Mouse (Mus musculus): Measurements from ENCODE around the gene Tnc. TPM values are rescaled to one million over a fixed set of nuclear protein-coding genes. Genes with fewer than 3 reads are reported as not detected.

Tnc gene
- polyA plus RNA-seq, 1 experiment from 2014 or later: 5.4 TPM

DNA sequence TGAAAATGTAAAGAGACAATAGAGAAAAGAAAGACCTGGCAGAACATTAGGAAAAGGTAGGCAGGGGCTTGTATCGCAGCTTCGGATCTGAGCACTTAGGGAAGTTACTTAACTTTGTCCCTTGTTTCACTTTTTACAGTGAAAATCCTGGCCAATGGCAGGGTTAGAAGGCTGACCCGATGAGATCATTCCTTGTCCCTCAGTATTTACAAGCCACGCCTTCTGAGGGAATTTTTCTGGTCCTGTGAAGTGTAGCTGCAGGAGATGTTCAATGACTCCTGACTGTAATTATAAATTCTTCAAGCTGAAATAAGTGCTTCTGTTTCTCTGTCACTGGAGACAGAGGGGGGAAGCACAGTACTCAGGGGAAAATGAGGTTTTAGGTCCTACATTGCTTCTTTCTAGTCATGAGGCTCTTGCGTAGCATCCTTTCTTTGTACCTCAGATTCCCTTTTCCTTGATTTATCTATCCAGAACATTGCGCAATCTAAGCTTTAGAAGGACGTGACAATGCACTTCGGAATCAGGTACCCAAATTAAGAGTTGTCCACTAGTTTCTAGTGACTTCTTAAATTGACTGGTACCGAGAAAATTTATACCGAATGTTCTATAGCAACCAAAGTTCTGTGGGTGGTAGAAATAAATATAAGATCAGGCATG is 25.8 kb downstream of the Tnc start:
- H3K4me2 ChIP-seq: no peak overlapping the region

DNA sequence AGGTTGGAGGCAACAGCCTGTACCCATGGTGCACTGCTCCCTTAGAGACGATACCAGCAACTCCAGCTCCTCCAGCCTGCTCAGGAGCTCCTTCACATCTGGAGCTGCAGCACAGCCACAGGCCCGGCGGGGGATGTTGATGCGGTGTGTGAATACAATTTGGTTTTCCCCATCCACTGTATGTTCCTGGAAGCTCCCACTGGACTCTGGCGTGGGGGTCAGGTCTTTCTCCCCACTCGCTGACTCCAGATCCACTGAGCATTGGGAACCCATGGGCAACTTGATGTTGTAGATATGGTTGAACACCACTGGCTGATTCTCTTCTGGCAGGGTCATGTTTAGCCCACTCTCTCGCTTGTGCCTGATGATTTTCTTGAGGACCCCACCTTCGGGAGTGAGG is 26.7 kb downstream of the Tnc start:
- no peak for ATAC-seq
- 65% methylated on average over 8 of the region's 8 CpGs for WGBS (ENCODE audit: insufficient replicate concordance)
- H3K4me3 ChIP-seq: no peak overlapping the region
- H3K27ac ChIP-seq: no peak overlapping the region
- H3K4me1 ChIP-seq: no peaks in the 10 kb centered on the region
- no peaks in the 10 kb centered on the region for H3K9me3 ChIP-seq (replicated peaks)
- no peak overlapping the region for H3K9ac ChIP-seq
- no peaks in the 10 kb centered on the region for H3K36me3 ChIP-seq
- H3K4me2 ChIP-seq: no peak overlapping the region
- no peaks in the 10 kb centered on the region for H3K27me3 ChIP-seq (replicated peaks)

More for the DNA sequence above, 25.8 kb downstream of the Tnc start:
- H3K9ac ChIP-seq: no peak overlapping the region
- 70% methylated on average over 10 of the region's 10 CpGs for WGBS (ENCODE audit: insufficient replicate concordance)
- no peaks in the 10 kb centered on the region for H3K9me3 ChIP-seq (replicated peaks)
- H3K4me3 ChIP-seq: no peak overlapping the region
- H3K36me3 ChIP-seq: no peaks in the 10 kb centered on the region
- no peak overlapping the region for H3K27ac ChIP-seq
- H3K4me1 ChIP-seq: no peaks in the 10 kb centered on the region
- no peak for ATAC-seq
- no peaks in the 10 kb centered on the region for H3K27me3 ChIP-seq (replicated peaks)

DNA sequence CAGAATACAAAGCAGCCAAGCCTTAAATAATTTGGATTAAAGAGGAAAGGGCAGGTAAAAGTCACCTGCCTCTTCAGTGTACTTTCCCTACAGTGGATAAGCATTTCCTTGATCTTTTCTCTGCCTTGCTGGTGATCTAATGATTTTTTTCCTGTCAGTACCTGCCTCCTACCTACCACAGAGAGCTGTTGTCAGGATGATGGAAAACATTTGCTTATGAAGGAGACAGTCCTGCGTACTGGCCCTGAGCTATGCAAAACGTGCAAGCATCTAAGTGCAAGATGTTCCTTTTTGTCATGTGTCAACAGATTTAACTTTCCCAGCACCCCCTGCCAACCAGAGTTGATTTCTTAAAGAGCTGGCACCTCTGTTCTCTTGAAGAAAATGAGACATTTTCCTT is 35.5 kb downstream of the Tnc start:
- H3K27ac ChIP-seq: no peak overlapping the region

DNA sequence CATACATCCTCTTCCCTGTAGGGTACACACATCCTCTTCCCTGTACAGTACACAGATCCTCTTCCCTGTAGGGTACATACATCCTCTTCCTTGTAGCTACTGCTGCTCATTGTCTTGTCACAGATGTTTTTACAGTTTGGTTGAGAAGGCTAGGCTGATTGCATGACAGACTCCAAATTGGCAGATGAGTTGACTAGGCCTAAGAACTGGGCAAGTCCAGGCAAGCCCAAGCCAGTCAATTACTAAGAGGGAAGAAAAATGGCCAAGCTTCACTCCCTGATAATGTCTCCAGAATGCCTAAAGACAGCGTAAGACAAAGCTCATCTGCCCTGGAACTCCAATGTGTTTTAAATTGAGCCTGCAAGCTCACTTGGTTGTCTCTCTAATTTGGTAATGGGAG is 36.9 kb downstream of the Tnc start:
- Histone ChIP-seq H3K4me3 (no peak overlapping the region), H3K9me3 (replicated peaks) (no peaks in the 10 kb centered on the region), H3K4me1 (no peaks in the 10 kb centered on the region), H3K9ac (no peak overlapping the region), H3K4me2 (no peak overlapping the region), H3K27me3 (replicated peaks) (no peaks in the 10 kb centered on the region), H3K27ac (no peak overlapping the region), H3K36me3 (no peaks in the 10 kb centered on the region)
- 65% methylated on average over 1 of the region's 1 CpGs for WGBS (ENCODE audit: insufficient replicate concordance)
- ATAC-seq: no peak

More for the DNA sequence above, 35.5 kb downstream of the Tnc start:
- no peaks in the 10 kb centered on the region for H3K36me3 ChIP-seq
- no peaks in the 10 kb centered on the region for H3K9me3 ChIP-seq (replicated peaks)
- H3K4me3 ChIP-seq: no peak overlapping the region
- H3K27me3 ChIP-seq (replicated peaks): no peaks in the 10 kb centered on the region
- no peak for ATAC-seq
- 50% methylated on average over 2 of the region's 2 CpGs for WGBS (ENCODE audit: insufficient replicate concordance)
- no peak overlapping the region for H3K4me2 ChIP-seq
- no peaks in the 10 kb centered on the region for H3K4me1 ChIP-seq
- H3K9ac ChIP-seq: no peak overlapping the region

DNA sequence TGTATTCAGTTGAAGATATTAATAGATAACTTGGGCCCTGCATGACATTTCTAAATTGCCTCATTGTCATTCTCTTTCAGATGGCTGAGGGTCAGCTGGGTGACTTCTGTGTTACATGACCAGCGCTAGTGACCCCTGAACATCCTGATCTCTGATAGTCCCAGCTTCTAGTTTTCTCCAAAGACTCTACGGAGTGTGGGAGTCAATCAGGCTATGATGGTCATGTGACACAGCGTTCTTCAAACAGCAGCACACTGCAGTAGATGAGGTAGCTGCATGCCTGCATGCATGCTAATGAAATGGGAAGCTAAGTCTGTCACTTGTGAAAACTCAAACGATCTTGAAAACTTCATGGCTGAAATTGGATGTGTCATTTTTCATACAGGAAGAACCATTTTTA is 41.6 kb downstream of the Tnc start:
- no peak overlapping the region for H3K4me2 ChIP-seq
- WGBS (ENCODE audit: insufficient replicate concordance): 68% methylated on average over 4 of the region's 4 CpGs
- H3K36me3 ChIP-seq: no peaks in the 10 kb centered on the region
- H3K27ac ChIP-seq: no peak overlapping the region
- H3K4me3 ChIP-seq: no peak overlapping the region
- no peaks in the 10 kb centered on the region for H3K4me1 ChIP-seq
- no peak overlapping the region for H3K9ac ChIP-seq
- no peaks in the 10 kb centered on the region for H3K27me3 ChIP-seq (replicated peaks)
- no peaks in the 10 kb centered on the region for H3K9me3 ChIP-seq (replicated peaks)
- ATAC-seq: no peak

DNA sequence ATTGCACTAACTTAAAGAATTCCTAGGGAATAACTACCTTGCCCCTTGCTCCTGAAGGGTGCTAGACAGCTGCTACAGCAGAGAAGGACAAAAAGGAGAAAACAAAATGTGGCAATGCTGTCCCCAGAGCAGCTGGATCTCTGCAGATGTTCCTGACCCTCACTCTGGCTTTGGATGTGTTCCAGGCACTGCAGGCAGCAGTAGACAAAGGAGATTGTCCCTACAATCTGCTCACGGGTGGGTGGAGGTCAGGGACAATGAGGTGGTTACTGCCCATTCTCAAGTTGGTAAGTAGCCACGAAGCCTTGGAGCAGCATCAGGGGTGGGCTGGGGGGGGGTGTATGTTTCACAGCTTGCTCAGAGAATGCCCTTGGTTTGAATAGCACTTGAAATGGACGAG is 43.1 kb downstream of the Tnc start:
- Histone ChIP-seq H3K9me3 (replicated peaks) (no peaks in the 10 kb centered on the region), H3K27ac (no peak overlapping the region), H3K36me3 (no peaks in the 10 kb centered on the region), H3K4me1 (no peaks in the 10 kb centered on the region), H3K4me3 (no peak overlapping the region), H3K4me2 (no peak overlapping the region), H3K9ac (no peak overlapping the region), H3K27me3 (replicated peaks) (no peaks in the 10 kb centered on the region)
- no peak for ATAC-seq
- 55% methylated on average over 3 of the region's 3 CpGs for WGBS (ENCODE audit: insufficient replicate concordance)

DNA sequence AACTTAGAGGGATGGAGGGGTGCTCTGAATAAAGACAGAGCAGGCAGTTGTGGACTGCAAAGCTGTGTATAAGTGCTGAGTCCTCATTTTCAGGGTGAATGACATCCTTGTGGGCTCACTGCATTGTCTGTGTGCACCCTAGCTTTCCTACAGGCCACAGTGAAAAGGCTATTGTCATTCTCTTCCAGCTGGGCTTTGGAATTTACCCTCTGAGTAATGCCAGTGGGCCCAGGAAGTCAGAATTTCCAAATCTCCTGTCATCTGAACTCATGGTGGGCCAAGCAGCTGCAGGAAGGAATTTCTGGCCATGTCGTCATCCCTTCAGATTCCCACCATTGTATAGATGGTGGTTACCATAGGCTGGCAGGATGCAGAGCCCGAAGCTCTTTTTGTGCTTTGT is 44.6 kb downstream of the Tnc start:
- Histone ChIP-seq H3K4me3 (no peak overlapping the region), H3K4me2 (no peak overlapping the region), H3K36me3 (no peaks in the 10 kb centered on the region), H3K4me1 (no peaks in the 10 kb centered on the region), H3K27me3 (replicated peaks) (no peaks in the 10 kb centered on the region), H3K9me3 (replicated peaks) (no peaks in the 10 kb centered on the region), H3K9ac (no peak overlapping the region), H3K27ac (no peak overlapping the region)
- 32% methylated on average over 2 of the region's 2 CpGs for WGBS (ENCODE audit: insufficient replicate concordance)
- no peak for ATAC-seq

DNA sequence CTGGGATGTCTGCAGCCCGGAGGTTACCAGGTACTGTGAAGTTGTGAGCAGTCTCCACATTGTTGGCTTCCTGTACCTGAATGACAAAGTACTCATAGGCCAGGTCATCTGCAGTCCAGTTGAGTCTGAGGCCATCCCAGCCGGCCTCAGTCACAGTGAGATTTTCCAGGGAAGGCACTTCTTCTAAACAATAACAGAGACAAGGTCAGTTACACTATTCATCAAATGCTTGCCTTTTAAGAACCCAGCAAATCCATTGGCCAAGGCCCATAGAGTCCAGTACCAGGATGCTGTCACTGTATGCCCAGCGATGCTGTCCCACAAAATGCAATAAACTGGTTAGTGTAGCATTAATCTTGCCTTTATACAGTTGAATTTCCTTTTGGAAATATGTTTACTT is 46.0 kb downstream of the Tnc start:
- Histone ChIP-seq H3K27me3 (replicated peaks) (no peaks in the 10 kb centered on the region), H3K4me1 (no peaks in the 10 kb centered on the region), H3K36me3 (no peaks in the 10 kb centered on the region), H3K9ac (no peak overlapping the region), H3K4me2 (no peak overlapping the region), H3K4me3 (no peak overlapping the region), H3K9me3 (replicated peaks) (no peaks in the 10 kb centered on the region), H3K27ac (no peak overlapping the region)
- 68% methylated on average over 3 of the region's 3 CpGs for WGBS (ENCODE audit: insufficient replicate concordance)
- ATAC-seq: no peak

DNA sequence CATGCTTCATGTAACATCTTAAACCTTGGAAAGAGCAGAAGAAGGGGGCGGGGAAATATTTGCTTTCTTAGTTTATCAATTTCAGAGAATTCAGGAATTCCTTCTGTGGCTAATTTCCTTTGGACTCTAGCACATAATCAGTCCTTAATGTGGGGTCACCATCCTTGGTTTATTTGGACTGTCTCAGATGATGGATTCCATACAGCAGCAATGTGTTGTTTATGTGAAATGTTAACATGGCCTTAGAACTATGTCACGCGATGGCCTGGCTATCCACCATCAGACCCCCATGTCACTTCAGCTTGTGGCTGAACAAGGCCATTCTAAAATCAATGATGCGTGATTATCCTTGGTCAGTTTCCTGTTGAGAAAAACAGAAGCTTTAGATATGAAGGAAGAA is 46.5 kb downstream of the Tnc start:
- no peaks in the 10 kb centered on the region for H3K36me3 ChIP-seq
- H3K4me1 ChIP-seq: no peaks in the 10 kb centered on the region
- no peak overlapping the region for H3K9ac ChIP-seq
- WGBS (ENCODE audit: insufficient replicate concordance): 70% methylated on average over 4 of the region's 4 CpGs
- H3K27me3 ChIP-seq (replicated peaks): no peaks in the 10 kb centered on the region
- H3K9me3 ChIP-seq (replicated peaks): no peaks in the 10 kb centered on the region
- no peak overlapping the region for H3K4me3 ChIP-seq
- ATAC-seq: no peak
- H3K4me2 ChIP-seq: no peak overlapping the region
- H3K27ac ChIP-seq: no peak overlapping the region

DNA sequence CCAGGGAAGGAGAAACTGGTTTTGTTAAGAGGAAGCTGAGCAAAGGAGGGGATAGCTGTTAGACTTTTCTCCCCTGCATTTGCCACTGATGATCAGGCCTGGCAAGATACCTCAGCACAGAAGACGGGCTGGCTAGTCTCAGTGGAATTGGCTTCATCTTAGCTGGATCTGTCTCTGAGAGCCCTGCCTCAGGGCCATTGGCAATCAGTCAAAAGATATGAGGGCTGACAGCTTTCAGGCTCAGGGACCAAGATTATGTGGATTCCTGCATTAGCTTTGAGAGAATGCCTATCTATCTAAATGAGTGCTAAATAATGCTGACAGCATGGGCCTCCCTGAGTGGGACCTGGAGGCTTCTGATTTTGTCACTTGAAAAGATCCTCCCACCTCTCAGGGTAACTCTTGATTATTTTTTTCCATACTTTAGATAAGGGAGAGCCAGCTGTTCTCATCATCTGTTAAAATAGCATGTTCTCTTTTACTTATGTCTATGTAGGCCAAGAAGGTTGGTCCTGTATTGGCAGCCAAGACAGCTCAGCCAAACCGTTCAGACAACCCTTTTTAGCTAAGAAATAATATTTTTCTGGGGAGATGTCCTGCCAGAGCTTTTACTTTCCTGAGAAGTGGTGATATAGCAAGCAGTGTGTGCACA is 53.2 kb downstream of the Tnc start:
- Histone ChIP-seq H3K9me3 (replicated peaks) (no peaks in the 10 kb centered on the region), H3K36me3 (no peaks in the 10 kb centered on the region), H3K27me3 (replicated peaks) (no peaks in the 10 kb centered on the region), H3K9ac (no peak overlapping the region), H3K4me3 (no peak overlapping the region), H3K4me1 (no peaks in the 10 kb centered on the region), H3K27ac (no peak overlapping the region), H3K4me2 (no peak overlapping the region)
- WGBS (ENCODE audit: insufficient replicate concordance): 43% methylated on average over 2 of the region's 2 CpGs
- ATAC-seq: no peak

DNA sequence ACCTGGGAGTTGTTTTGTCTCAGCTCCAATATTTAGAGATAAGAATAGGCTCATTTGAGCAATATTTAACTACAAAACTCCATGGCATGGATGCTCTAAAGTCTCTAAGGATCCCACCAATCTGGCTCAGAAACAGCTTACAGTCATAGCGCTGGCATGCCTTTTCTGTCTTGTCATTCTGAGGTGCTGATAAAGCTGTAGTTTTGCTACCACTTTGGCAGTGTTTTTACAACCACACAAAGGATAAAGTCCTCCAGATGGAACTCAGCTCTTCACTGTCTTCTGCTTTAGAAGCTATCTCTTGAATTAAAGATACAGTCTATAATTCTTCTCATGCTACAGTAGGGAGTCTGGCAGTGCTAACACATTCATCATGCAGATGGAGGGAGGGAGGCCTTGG is 56.6 kb downstream of the Tnc start:
- Histone ChIP-seq H3K4me2 (no peak overlapping the region), H3K36me3 (no peaks in the 10 kb centered on the region), H3K4me1 (no peaks in the 10 kb centered on the region), H3K9ac (no peak overlapping the region), H3K27me3 (replicated peaks) (no peaks in the 10 kb centered on the region), H3K4me3 (no peak overlapping the region), H3K9me3 (replicated peaks) (no peaks in the 10 kb centered on the region), H3K27ac (no peak overlapping the region)
- ATAC-seq: no peak
- 58% methylated on average over 1 of the region's 1 CpGs for WGBS (ENCODE audit: insufficient replicate concordance)

DNA sequence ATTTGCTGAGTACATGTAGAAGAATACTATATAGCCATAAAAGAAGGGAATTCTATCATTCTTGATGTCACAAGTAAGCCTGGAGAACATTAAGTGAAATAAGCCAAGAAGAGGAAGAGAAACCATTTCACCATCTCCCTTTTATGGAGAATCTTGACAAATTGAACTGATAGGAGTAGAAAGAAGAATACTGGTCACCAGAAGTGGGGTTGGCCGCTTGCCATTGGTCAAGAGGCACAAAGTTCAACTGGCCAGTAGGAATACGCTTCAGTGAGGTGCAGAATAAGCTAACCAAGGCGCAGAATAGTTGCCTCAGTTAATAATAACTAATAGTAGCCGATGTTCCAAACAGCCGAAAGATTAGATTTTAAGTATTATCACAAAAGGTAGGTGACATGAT is 58.7 kb downstream of the Tnc start:
- 69% methylated on average over 5 of the region's 5 CpGs for WGBS (ENCODE audit: insufficient replicate concordance)
- no peak overlapping the region for H3K4me2 ChIP-seq
- no peak overlapping the region for H3K4me3 ChIP-seq

DNA sequence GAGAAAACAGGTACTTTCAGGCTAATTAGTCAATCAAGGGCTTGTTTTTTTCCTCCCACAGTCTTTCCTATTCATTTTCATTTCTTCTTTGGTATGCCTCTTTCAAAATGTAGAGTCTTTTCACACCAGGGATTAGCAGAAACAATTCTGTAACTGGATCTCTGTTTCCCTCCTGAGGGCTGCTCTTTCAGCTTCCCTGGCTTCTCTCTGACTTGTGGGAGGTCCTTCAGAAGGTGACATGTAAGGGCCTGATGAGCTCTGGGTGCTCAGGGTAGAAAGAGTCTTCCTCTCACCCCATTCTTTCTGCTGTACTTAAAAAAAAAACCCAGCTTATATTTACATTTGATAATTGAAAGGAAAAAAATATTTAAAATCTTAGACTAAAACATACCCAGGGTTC is 60.2 kb downstream of the Tnc start:
- no peak overlapping the region for H3K4me2 ChIP-seq
- no peaks in the 10 kb centered on the region for H3K27me3 ChIP-seq (replicated peaks)
- no peaks in the 10 kb centered on the region for H3K4me1 ChIP-seq
- H3K36me3 ChIP-seq: no peaks in the 10 kb centered on the region
- no peak overlapping the region for H3K4me3 ChIP-seq
- no peaks in the 10 kb centered on the region for H3K9me3 ChIP-seq (replicated peaks)
- H3K9ac ChIP-seq: no peak overlapping the region
- ATAC-seq: no peak
- H3K27ac ChIP-seq: no peak overlapping the region

More for the DNA sequence above, 58.7 kb downstream of the Tnc start:
- H3K27ac ChIP-seq: no peak overlapping the region
- no peaks in the 10 kb centered on the region for H3K36me3 ChIP-seq
- H3K4me1 ChIP-seq: no peaks in the 10 kb centered on the region
- H3K9me3 ChIP-seq (replicated peaks): no peaks in the 10 kb centered on the region
- no peaks in the 10 kb centered on the region for H3K27me3 ChIP-seq (replicated peaks)
- ATAC-seq: no peak
- no peak overlapping the region for H3K9ac ChIP-seq

Measured in liver, embryonic 12.5 days (tissue).